Mouse (Mus musculus) right cerebral cortex, adult 2 months (tissue): ENCODE data around the gene Hist1h2bq.
A peak's percentile ranks its signal among the peaks of the same experiment; 100 is the strongest.

Experiments
- DNase-seq, 2 experiments: peaks; one replicate each; pipeline ENCODE4 v3.0.0; 2021 to 2022; ENCODE audit warnings: low spot score in 2 of 2

Hist1h2bq gene

DNA sequence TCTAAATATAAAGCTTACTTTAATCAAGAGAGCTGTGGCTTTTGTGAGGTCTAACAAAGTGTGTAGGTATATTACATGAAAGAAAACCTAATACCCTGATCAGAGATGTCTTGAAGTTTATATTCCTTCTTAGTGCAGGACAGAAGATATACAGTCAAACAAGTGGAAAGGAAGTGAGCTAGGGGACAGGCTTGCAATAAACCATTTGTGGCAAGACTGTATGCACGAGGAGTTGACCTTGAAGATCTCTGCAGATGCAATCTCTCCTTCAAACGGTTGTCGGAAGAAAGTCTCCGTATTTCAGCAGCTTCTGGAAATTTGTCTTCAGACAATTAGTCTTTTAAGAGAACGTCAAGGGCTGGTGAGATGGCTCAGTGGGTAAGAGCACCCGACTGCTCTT is 20.1 kb downstream of the Hist1h2bq start:
- DNase-seq = no peak

DNA sequence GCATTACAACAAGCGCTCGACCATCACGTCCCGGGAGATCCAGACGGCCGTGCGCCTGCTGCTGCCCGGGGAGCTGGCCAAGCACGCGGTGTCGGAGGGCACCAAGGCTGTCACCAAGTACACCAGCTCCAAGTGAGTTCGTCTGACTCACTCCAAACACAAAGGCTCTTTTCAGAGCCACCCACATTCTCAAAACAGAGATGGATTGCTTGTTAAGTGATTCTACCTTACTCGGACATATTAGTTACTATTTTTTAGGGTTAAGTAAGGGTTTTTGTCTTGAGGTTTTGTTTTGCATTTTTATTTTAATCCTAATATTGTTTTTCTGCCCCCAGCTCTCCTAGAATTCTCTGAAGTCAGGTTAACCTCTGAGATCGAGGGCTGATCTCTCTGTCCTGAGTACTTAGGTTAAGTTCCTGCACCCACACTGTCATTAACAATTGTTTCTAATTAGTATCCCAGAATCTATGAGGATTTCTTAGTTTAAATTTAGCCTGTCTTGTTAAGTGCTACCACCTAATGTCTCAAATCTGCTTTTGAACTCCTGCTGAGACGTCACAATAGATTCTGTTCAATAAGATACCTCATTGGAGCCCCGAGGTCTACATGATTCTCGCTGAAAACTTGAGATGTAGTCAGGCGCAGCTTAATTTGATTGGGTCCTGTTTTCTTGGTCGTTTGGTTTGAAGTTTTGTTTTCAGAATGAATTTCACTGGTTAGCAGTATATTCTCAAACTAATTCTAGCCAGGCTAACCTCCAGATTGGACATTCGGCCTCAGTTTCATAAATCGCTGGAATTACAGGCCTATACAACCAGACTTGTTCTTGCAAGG is 22.0 kb downstream of the Hist1h2bq start:
- no peak for DNase-seq

DNA sequence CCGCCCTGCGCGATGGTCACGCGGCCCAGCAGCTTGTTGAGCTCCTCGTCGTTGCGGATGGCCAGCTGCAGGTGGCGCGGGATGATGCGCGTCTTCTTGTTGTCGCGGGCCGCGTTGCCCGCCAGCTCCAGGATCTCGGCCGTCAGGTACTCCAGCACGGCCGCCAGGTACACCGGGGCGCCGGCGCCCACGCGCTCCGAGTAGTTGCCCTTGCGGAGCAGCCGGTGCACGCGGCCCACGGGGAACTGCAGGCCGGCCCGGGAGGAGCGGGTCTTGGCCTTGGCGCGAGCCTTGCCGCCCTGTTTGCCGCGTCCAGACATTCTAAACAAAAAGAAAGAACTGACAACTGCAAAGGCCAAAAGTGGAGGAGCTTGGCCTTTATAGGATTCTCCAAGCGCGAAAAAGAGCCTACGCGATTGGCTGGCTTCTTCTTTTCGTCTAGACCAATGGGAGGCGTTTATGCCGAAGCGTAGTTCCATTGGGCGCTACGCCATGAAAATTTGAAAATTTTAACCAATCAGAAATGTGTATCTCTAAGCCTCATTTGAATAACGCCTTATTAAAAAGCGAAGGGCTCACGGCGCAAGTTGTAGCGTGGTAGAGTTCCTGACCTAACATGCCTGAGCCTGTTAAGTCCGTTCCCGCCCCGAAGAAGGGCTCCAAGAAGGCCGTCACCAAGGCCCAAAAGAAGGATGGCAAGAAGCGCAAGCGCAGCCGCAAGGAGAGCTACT is 22.9 kb downstream of the Hist1h2bq start, which contains the start of the genes Hist1h2an and Hist1h2bp:
TSS of gene Hist1h2an (minus strand) at position 320 of the 731 bp plus-strand sequence.
TSS of gene Hist1h2bp (plus strand) at position 563 of the 731 bp plus-strand sequence.
- peak; percentile 88 to 92 for DNase-seq

DNA sequence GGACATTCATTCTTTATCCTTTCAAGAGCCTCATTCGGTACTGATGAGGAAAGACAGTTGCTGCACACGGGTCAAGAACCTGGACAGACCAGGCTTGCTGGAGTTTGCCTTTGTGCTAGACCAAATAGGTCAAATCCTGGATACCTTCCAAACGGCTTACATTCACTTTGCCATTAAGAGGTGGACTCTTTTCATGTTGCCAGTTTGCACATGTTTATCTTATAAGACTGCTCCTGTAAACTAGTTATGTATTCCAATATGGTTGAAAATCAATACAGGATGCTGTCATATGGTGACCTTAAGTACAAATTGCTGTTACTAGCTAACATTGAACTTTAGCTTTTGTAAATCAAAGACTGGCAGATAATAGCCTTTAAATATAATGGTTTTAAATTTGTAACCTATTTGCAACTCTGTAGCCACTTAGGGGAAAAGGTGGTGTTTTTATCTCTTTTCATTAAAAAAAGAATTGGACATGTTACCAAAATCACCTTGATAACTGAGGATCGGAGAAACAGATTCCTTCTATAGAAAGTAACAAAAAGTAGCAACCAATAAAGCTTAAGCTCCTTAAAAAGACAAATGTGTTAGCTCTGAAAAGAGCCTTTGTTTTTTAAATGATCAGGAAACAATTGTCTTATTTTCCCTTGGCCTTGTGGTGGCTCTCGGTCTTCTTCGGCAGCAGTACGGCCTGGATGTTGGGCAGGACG is 23.7 kb downstream of the Hist1h2bq start:
- DNase-seq = no peak

- DNase-seq = no peak
Measured at GRCm38 (mm10) chr13:21784311-21784710, 25.7 kb downstream of the Hist1h2bq start.

DNA sequence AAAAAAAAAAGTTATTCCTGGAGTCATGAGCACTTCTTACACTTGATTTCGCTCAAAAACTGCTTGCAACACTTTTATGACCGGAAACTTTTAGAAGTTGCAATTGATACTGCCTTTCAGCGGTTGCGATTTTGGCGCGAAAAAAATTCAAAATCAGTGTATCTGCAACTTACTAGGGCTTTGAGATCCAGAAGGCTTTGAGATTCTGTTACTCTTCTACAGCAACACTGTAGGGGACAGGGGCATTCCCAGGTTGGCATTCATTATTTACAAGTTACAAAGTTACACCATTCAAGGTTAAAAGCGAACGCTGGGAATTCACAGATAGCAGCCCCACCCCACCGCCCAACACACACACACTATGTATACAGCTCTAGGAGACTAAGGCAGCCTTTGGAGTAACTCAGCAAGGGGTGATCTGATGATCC is 26.2 kb downstream of the Hist1h2bq start:
- DNase-seq = no peak

DNA sequence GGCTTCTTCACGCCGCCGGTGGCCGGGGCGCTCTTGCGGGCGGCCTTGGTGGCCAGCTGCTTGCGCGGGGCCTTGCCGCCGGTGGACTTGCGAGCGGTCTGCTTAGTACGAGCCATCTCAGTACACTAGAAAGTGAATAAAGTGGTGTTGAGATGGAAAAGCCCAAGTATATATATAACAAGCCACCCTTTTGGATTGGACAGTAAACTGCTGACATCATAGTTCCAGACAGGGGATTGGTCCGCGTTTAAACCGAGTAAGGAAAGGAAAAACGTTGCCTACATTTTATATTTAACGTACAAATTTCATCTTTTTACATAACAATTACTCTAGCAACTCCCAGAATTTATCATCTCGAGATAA is 26.8 kb downstream of the Hist1h2bq start, which contains the start of gene Hist1h3i:
TSS of gene Hist1h3i (minus strand) at position 116 of the 363 bp plus-strand sequence.
- DNase-seq = peak; percentile 58 to 69

GRCm38 (mm10) chr13:21782361-21783254 is 27.4 kb downstream of the Hist1h2bq start:
- DNase-seq = peak; percentile 29 to 33

DNA sequence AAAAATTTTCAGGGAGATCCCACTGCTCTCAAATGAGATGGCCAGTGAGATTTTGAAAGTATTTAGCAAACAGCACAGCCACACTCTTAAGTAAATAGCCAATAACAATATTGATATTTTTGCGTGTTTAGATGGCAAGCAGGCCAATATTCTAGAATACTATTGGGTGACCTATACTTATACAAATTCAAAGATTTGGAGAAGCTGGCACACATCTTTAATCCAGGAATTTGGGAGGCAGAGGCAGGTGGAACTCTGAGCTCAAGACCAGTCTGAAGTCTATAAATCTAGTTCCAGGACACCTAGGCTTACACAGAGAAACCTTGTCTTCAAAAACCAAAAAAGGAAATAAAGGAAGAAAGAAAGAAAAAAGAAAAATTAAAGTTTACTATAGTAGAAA is 28.4 kb downstream of the Hist1h2bq start:
- DNase-seq = no peak

DNA sequence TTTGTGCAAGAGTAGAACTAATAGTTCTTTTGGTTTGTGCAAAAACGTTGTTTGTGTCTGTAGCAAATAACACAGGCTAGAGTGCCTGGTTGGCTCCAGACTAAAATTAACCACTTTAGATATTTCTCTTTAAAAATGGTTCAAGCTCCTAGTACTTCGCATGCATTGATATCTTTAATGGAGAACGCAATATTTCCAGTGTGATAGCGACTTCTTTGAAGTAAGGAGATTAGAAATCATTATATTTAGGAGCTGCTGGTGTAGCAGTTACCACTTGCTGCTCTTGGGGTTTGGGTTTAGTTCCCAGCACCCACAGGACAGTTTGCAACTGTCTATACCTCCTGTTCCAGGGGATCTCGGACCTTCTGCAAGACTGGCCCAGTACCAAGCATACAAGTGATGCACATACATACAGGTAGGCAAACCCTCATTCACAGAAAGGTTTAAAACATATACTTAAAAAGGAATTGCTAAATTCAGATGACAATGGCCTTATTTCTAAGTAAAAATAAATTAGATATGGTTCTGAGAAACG is 28.9 kb downstream of the Hist1h2bq start:
- DNase-seq = no peak

DNA sequence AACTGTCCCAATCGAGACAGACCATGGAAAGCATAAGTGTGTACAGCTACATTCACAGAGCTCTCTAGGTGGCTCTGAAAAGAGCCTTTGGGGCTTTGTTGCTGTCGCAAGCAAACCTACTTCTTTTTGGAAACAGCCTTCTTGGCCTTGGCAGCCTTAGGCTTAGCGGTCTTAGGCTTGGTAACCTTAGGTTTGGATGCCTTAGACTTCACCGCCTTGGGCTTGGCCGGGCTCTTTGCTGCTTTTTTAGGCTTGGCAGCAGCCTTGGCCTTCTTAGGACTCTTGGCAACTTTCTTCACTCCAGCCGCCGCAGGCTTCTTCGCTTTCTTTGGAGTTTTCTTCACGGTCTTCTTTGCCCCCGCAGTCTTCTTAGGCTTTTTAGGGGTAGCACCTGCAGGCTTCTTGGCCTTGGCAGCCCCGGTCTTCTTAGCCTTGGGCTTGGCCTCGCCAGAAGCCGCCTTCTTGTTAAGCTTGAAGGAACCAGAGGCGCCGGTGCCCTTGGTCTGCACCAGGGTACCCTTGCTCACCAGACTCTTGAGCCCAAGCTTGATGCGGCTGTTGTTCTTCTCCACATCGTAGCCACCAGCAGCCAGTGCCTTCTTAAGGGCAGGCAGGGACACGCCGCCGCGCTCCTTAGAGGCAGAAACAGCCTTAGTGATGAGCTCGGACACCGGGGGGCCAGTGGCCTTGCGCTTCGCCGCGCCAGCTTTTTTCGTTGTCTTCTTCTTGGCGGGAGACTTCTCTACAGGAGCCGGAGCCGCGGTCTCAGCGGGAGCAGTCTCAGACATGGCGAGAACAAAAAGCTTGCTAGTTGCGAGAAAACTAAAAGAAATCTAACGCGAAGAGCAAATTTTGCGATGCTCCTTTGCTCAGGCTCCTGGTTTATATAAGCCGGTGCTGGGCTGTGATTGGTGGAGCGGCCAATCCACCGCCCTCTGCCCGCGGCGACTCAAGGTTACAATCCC is 29.9 kb downstream of the Hist1h2bq start, which contains the start of gene Hist1h1b:
TSS of gene Hist1h1b (minus strand) at position 859 of the 965 bp plus-strand sequence.
- DNase-seq = peak; percentile 69 to 74

DNA sequence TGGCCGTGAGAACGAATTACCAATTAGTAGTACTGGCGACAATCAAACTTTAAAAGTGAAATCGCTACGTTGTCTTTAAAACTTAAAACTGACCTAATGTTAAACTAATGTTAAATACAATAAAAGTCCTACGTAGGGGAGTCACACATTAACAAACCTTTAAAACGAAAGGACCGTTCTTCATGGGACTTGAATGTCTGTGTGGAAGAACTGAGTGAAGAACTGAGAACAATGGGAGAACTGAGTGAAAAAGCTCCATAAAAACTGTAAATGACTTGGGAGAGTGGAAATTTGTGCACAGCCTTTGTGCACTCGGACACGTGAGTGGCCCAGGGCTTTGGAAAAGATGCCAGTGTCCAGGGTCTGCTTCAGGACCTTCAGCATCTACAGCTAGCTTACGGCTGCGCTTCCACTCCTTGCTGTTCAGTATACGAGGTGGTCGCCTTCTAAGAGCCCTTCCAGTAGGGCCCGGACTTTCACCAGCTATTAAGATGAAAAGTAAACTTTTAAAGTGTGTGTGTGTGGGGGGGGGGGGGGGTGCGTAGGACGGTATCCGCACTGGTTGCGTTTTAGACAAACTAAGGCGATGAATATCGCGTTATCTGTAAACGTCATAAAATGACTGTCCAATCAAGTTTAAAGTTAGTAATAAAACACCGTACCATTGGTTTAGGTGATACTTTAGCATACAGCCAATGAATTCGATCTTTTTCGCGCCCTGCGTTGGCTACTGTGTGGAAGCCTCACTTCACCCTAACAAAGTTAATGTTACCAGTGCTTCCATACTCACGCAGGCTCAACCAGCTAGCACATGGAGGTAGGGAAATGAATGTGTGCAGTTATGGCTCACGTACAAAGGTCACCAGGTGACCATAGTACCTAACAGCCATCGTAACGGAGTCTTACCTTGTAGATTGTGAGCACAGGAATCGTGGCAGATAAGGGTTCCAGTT is 30.9 kb downstream of the Hist1h2bq start:
- peak; percentile 71 to 80 for DNase-seq
